Mouse (Mus musculus): ENCODE results near the gene Pon3. TPM values are rescaled to one million over a fixed set of nuclear protein-coding genes. Genes with fewer than 3 reads are reported as not detected.

Gene Pon3
- total RNA-seq (2023) = 2.4 TPM

DNA sequence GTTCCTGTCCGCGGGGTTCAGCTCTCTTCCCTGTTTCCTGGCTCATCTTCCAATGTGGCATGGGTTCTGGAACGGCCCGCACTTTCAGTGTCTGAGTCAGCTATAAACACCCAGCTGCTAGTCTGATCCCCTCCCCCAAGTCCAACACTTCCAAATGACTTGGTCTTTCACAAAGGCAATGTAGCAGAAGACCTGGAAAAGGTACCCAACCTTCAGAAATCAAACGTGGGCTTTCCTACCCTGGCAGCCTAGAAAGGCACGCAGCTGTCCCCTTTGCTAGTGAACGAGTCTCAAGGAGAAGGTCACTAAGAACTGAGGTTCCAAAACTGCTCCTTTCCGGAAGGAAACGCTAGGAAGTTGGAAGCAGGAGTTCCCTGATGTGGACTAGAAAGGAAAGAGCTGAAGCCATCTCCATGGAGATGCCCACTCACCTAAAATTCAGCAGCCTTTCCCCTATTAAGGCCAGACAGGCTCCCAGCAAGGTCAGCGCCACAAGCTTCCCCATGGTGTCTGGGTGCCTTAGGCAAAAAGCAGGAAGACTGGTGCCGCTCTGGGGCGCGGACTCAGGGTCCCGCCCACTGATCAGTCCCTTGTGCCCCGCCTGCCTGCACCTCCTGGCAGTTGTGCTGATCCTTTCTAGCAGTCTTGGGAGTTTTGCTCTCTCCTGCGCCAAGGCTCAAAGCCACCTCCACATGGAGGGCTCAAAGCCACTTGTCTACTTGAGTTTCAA is at the start of gene Pon3:
Gene Pon3 (minus strand): TSS at position 565 of the 730 bp plus-strand sequence.

DNA sequence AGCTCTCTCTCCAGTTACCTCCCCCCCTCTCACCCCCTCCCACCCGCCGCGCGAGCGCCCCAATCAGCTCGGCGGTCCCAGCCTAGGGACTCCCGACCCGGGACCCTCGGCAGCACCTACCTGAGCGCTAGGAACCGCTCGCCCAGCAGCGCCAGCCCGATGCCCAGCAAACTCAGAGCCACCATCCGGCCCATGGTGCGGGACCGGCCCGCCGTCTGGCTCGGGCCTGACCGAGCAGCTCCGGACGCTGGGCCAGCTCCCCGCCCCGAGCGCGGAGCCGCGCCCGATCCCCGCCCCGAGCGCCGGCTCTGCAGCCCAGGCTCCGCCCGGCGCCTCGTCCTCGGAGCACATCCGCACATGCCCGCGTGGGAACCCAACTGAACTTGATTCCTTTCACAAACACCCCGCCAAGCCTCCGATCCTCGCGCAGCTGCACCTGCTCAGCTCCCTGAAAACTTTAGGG is 42.0 kb upstream of the Pon3 start, which contains the start of gene Pon2:
Gene Pon2 (minus strand): TSS at position 364 of the 463 bp plus-strand sequence.

DNA sequence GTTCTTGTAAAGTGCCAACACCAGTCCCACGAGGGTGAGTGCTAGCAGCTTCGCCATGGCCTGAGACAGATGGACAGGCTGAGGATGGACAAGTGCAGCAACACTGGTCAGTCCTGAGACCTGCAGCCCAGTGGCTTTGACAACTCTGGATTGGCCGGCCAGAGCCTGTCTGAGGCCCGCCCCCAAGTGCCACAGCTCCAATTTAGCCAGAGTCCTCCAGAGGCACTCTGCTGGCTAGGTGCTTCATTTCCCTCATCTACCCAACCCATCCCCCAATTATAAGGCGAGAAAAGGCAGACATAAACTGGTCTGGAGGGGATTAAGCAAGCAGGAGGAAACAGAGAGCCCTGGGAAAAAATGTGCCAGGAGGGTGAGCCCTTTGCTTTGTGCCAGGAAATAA is 62.4 kb downstream of the Pon3 start, which contains the start of gene Pon1:
Gene Pon1 (minus strand): TSS at position 254 of the 400 bp plus-strand sequence.

Other genes starting within 250 kb of the Pon3 start
- not detected for gene Pon1, start 62.3 kb downstream of the Pon3 start, total RNA-seq (2023)
- 33.0 TPM for gene Pon2, start 42.2 kb upstream of the Pon3 start, total RNA-seq (2023)
- gene Asb4, start 127.1 kb upstream of the Pon3 start, total RNA-seq (2023) = not detected
- 0.55 TPM for gene Pdk4, start 240.0 kb upstream of the Pon3 start, total RNA-seq (2023)